Mouse (Mus musculus): Measurements from ENCODE around the gene Slc5a11.

DNA sequence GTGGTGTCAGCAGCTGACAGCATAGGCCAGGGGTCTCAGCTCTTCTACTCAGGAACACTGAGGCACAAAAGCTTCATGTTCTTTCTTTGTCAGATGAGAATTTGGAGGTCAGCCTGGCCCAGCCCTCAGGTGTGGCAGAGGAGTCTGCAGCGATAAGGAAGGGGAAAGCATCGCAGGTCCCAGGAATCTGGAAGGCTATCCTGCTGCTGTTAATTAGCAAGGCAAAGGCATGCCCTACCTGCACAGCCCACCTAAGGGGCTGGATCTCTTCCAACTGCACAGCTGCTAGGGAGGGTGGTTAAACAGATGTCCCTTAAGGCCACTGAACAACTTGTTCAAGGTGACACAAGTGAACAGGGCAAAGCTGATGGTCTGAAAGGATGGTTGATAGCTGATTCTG, 558 bp downstream of the Slc5a11 start:
- TF ChIP-seq CTCF (IDR thresholded peaks at IDR 0.05; ENCODE audit: extremely low read depth, insufficient read depth, low read length): no peak
- TF ChIP-seq POLR2A (IDR thresholded peaks at IDR 0.05; ENCODE audit: extremely low read depth, insufficient read depth, low read length): no peak

Data from cortical plate, adult 2 months (tissue).